Mouse (Mus musculus) CH12.LX (cell line): Measurements from ENCODE around the gene Bcl7b. TPM values are rescaled to one million over a fixed set of nuclear protein-coding genes. Genes with fewer than 3 reads are reported as not detected.

Experiments used
- DNase-seq: peaks from one replicate; pipeline ENCODE4 v3.0.0-alpha.2; 2013; ENCODE audit errors: extremely low read depth
- H3K27ac ChIP-seq: 2 replicates; pipeline ENCODE4 v1.5.1; 2012; ENCODE audit warnings: low read depth, mild to moderate bottlenecking, control low read depth, moderate library complexity; ENCODE audit not compliant: insufficient read depth
- H3K27me3 ChIP-seq: replicated peaks from 2 replicates; pipeline ENCODE3; 2012; ENCODE audit warnings: inconsistent platforms
- H3K36me3 ChIP-seq, 2 experiments: replicated peaks in 1 of 2; 2 replicates each; pipeline versions ENCODE3 to v1.6.1; 2012; ENCODE audit warnings: inconsistent platforms in 1 of 2, low read length in 1 of 2, mild to moderate bottlenecking in 1 of 2, mixed read lengths in 1 of 2, moderate library complexity in 1 of 2; ENCODE audit not compliant: control insufficient read depth in 1 of 2, insufficient read depth in 1 of 2
- H3K4me1 ChIP-seq, 2 experiments: 2 replicates each; pipeline ENCODE4 v1.6.1; 2012; ENCODE audit warnings: inconsistent platforms in 1 of 2, moderate library complexity in 1 of 2; ENCODE audit not compliant: insufficient read depth in 2 of 2, control insufficient read depth in 1 of 2
- H3K4me2 ChIP-seq: 2 replicates; pipeline ENCODE4 v1.6.1; 2012; ENCODE audit warnings: low read depth, mild to moderate bottlenecking, control low read depth; ENCODE audit not compliant: poor library complexity, insufficient read depth, severe bottlenecking
- H3K4me3 ChIP-seq, 3 experiments: fragments of 150-350 bp in 1 of 3; sonication (generic) in 1 of 3; replicated peaks in 1 of 3; 2 replicates each; pipeline versions ENCODE3 to v1.5.1; 2011 to 2012; ENCODE audit warnings: low read depth in 2 of 3, low read length in 2 of 3, mild to moderate bottlenecking in 2 of 3, moderate library complexity in 2 of 3, control low read depth in 1 of 3, improper control_type of control experiment in 1 of 3, inconsistent platforms in 1 of 3, mixed read lengths in 1 of 3; ENCODE audit not compliant: poor library complexity in 1 of 3
- H3K79me2 ChIP-seq: replicated peaks from 2 replicates; pipeline ENCODE4 v1.6.1; 2012; ENCODE audit warnings: mild to moderate bottlenecking, moderate library complexity; ENCODE audit not compliant: control insufficient read depth, poor library complexity, insufficient read depth, severe bottlenecking; ENCODE audit errors: extremely low read depth
- H3K9ac ChIP-seq: 2 replicates; pipeline ENCODE4 v1.6.1; 2012; ENCODE audit warnings: low read depth, mild to moderate bottlenecking, control low read depth, moderate library complexity; ENCODE audit not compliant: insufficient read depth
- H3K9me3 ChIP-seq: replicated peaks from 2 replicates; pipeline ENCODE3; 2012; ENCODE audit warnings: low read length, inconsistent platforms, mixed read lengths
- BHLHE40 ChIP-seq: IDR thresholded peaks from 2 replicates; pipeline ENCODE4 v1.6.1; 2011; ENCODE audit warnings: mild to moderate bottlenecking, low read depth, low read length, improper control_type of control experiment
- CTCF ChIP-seq, 2 experiments: IDR thresholded peaks in 1 of 2; conservative IDR thresholded peaks in 1 of 2; 2 replicates each; pipeline ENCODE4 v1.5.1; 2011 to 2012; ENCODE audit warnings: low read depth in 2 of 2, low read length in 2 of 2, improper control_type of control experiment in 1 of 2, inconsistent platforms in 1 of 2, mild to moderate bottlenecking in 1 of 2, moderate library complexity in 1 of 2
- E2F4 ChIP-seq: IDR thresholded peaks from 2 replicates; pipeline ENCODE4 v1.6.1; 2011; ENCODE audit warnings: low read depth, low read length, improper control_type of control experiment; ENCODE audit not compliant: insufficient replicate concordance
- ELF1 ChIP-seq: IDR thresholded peaks from 2 replicates; pipeline ENCODE4 v1.6.1; 2014; ENCODE audit warnings: low read depth, mild to moderate bottlenecking, inconsistent platforms, low read length, improper control_type of control experiment
- EP300 ChIP-seq: IDR thresholded peaks from 2 replicates; pipeline ENCODE4 v1.6.1; 2011; ENCODE audit warnings: low read length, improper control_type of control experiment
- ETS1 ChIP-seq: conservative IDR thresholded peaks from 2 replicates; pipeline ENCODE4 v1.6.1; 2012; ENCODE audit warnings: low read depth, mild to moderate bottlenecking, inconsistent platforms, low read length, improper control_type of control experiment, moderate library complexity
- IRF4 ChIP-seq: IDR thresholded peaks from 2 replicates; pipeline ENCODE4 v1.6.1; 2014; ENCODE audit warnings: low read depth, mild to moderate bottlenecking, inconsistent platforms, low read length, improper control_type of control experiment
- JUND ChIP-seq: conservative IDR thresholded peaks from 2 replicates; pipeline ENCODE4 v1.6.1; 2011; ENCODE audit warnings: low read depth, low read length, improper control_type of control experiment
- MAZ ChIP-seq: IDR thresholded peaks from 2 replicates; pipeline ENCODE4 v1.6.1; 2012; ENCODE audit warnings: low read depth, mild to moderate bottlenecking, inconsistent platforms, low read length, improper control_type of control experiment, moderate library complexity
- NELFE ChIP-seq: IDR thresholded peaks from 2 replicates; pipeline ENCODE4 v1.6.1; 2011; ENCODE audit warnings: low read depth, low read length, improper control_type of control experiment
- NRF1 ChIP-seq: IDR thresholded peaks from 2 replicates; pipeline ENCODE4 v1.6.1; 2014; ENCODE audit warnings: low read depth, mild to moderate bottlenecking, inconsistent platforms, low read length, improper control_type of control experiment, moderate library complexity
- PAX5 ChIP-seq: IDR thresholded peaks from 2 replicates; pipeline ENCODE4 v1.6.1; 2012; ENCODE audit warnings: low read length, inconsistent platforms, mixed read lengths
- POLR2A ChIP-seq: IDR thresholded peaks from 2 replicates; pipeline ENCODE4 v1.6.1; 2011; ENCODE audit warnings: low read depth, mild to moderate bottlenecking, improper control_type of control experiment, low read length
- RCOR1 ChIP-seq: conservative IDR thresholded peaks from 2 replicates; pipeline ENCODE4 v1.6.1; 2012; ENCODE audit warnings: low read depth, mild to moderate bottlenecking, inconsistent platforms, low read length, improper control_type of control experiment
- SIN3A ChIP-seq: IDR thresholded peaks from 2 replicates; pipeline ENCODE4 v1.6.1; 2012; ENCODE audit warnings: low read length, improper control_type of control experiment, inconsistent platforms
- TBP ChIP-seq: conservative IDR thresholded peaks from 2 replicates; pipeline ENCODE4 v1.6.1; 2011; ENCODE audit warnings: low read depth, low read length, improper control_type of control experiment
- UBTF ChIP-seq: IDR thresholded peaks from 2 replicates; pipeline ENCODE4 v1.6.1; 2012; ENCODE audit warnings: low read depth, mild to moderate bottlenecking, inconsistent platforms, low read length, improper control_type of control experiment, moderate library complexity
- USF1 ChIP-seq: IDR thresholded peaks from 2 replicates; pipeline ENCODE4 v1.6.1; 2014; ENCODE audit warnings: low read depth, mild to moderate bottlenecking, inconsistent platforms, low read length, improper control_type of control experiment
- ZNF384 ChIP-seq: IDR thresholded peaks from 2 replicates; pipeline ENCODE4 v1.6.1; 2012; ENCODE audit warnings: low read depth, low read length, improper control_type of control experiment, inconsistent platforms
- dilution Hi-C: fragments of 300-500 bp; cut with MboI; formaldehyde crosslinking; loops from 2 replicates; pipeline ENCODE4 v1.14.3; 2020; ENCODE audit warnings: low sequenced_read_pairs; ENCODE audit not compliant: extremely low pct_unique_long_range_greater_than_20kb, extremely low pct_ligation_motif_present
- in situ Hi-C: fragments of 300-500 bp; cut with MboI; formaldehyde crosslinking; loops from 3 replicates; pipeline ENCODE4 v1.14.3; 2019; ENCODE audit warnings: low sequenced_read_pairs, low pct_ligation_motif_present, low pct_unique_long_range_greater_than_20kb, mixed read lengths
- polyA plus RNA-seq: library from polyadenylated mRNA; unstranded; fragments of >175 nt; gene quantifications from 2 replicates; pipeline ENCODE4 v1.2.1, GENCODE M21; 2012; ENCODE audit warnings: low read depth; ENCODE audit not compliant: insufficient read length
- total RNA-seq, 2 experiments: library from RNA; depleted of rRNA; stranded (reverse); fragments of 300-350 nt in 1 of 2; fragments of >200 nt in 1 of 2; gene quantifications; 2 replicates each; pipeline ENCODE4 v1.2.3; 2012 to 2014

Gene Bcl7b
- total and polyA plus RNA-seq, 3 experiments, result 20.1 to 40.8 (median 24.1) TPM

DNA sequence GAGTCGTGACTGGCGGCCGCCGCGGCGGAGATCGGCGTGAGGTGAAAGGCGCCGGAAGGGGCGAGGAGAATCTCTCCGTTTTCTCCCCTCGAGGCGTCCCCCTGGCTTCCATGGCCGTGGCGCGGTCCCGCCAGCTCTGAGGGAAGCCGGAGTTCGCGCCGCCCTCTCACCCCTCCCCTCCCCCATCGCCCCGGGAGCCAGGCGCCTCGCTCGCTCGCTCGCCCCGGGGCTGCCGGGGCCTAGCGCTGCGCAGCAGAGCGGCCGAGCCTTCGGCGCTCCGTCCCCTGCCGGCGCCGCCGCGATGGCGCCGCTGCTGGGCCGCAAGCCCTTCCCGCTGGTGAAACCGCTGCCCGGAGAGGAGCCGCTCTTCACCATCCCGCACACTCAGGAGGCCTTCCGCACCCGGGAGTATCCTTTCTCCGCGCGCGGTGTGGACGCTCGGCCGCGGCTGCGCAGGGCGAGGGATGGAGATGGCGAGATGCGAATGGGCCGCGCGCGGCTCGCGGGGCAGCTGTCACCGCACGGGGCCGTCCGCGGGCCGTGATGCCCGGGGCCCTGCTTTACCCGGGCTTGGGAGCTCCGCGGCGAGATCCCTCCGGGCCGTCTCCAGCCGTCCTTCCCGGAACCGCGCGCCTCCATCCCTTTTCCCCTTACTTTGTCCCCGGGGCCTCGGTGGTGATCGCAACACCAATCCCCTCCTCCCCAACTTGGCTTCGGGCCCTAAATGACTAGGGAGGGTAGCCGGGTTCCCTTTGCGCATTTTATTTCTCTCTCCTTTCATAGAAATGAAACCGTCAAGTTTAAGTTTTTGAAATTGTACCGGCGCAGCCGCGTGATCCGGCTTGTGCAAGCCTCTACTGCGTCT is 19.5 kb downstream of the Bcl7b start:
- peaks cover 0 to 20% of the 10 kb centered on the region in 2 experiments for H3K36me3 ChIP-seq
- H3K4me2 ChIP-seq, result peak overlapping the region; percentile 91; the same call in 1 of the 2 replicates
- H3K4me1 ChIP-seq, result peaks cover 0 to 49% of the 10 kb centered on the region in 2 experiments; a peak in 2 of 4 replicates
- H3K4me3 ChIP-seq, result peak overlapping the region; percentile 92 to 97 (median 93)
- in situ Hi-C loops (no loop called here), dilution Hi-C loops (no loop called here)
- H3K9ac ChIP-seq, result peak overlapping the region; percentile 82
- no peak for DNase-seq
- no peaks in the 10 kb centered on the region for H3K27me3 ChIP-seq
- TF ChIP-seq USF1, result no peak
- no peak for TF ChIP-seq E2F4
- TF ChIP-seq UBTF, result no peak; the same call in 1 of the 2 replicates
- no peak for TF ChIP-seq BHLHE40
- peak; percentile 73 for TF ChIP-seq NRF1
- TF ChIP-seq EP300, result no peak
- no peak for TF ChIP-seq CTCF (conservative IDR thresholded peaks at IDR 0.05 in 1 of 2, IDR thresholded peaks at IDR 0.05 in 1 of 2; ENCODE audit: low read depth in 2 of 2, low read length in 2 of 2)
- TF ChIP-seq JUND, result no peak
- TF ChIP-seq POLR2A, result 0 out of 2 replicates have a peak, but pooled peaks have one; percentile 44
- no peak for TF ChIP-seq ELF1
- TF ChIP-seq TBP, result no peak
- no peak for TF ChIP-seq ZNF384
- TF ChIP-seq NELFE, result 0 out of 2 replicates have a peak, but pooled peaks have one; percentile 6
- TF ChIP-seq RCOR1, result no peak
- TF ChIP-seq SIN3A, result peak; percentile 17; the same call in 1 of the 2 replicates
- no peak for TF ChIP-seq MAZ
- no peak for TF ChIP-seq IRF4
- H3K27ac ChIP-seq, result peak overlapping the region; percentile 79
- H3K79me2 ChIP-seq, result peaks cover 54% of the 10 kb centered on the region
- H3K9me3 ChIP-seq, result peaks cover 6% of the 10 kb centered on the region

DNA sequence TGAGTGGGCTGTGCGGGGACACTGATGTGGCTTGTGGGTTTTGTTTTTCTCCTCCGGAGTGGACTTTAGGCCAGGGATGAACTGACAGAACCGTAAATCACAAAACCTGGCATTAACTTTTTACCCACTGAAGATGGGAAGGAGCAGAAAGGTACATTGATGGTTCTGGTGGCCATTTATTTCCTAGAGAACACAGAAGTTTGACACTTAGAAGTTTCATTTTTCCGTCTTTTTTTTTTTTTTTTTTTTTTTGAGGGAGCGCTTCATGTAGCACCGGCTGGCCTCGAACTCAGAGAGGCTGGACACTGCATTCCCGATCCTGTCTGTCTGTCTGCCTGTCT is 20.1 kb downstream of the Bcl7b start:
- peaks cover 0 to 48% of the 10 kb centered on the region in 2 experiments; a peak in 2 of 4 replicates for H3K4me1 ChIP-seq
- H3K9me3 ChIP-seq, result peaks cover 6% of the 10 kb centered on the region
- peaks cover 60% of the 10 kb centered on the region for H3K79me2 ChIP-seq
- peak overlapping the region; percentile 91 for H3K4me2 ChIP-seq
- peak overlapping the region; percentile 92 to 97 (median 93) for H3K4me3 ChIP-seq
- no peak for DNase-seq
- H3K36me3 ChIP-seq, result peaks cover 0 to 23% of the 10 kb centered on the region in 2 experiments
- H3K9ac ChIP-seq, result peak overlapping the region; percentile 82
- in situ Hi-C loops, result no loop called here
- dilution Hi-C loops, result no loop called here
- no peaks in the 10 kb centered on the region for H3K27me3 ChIP-seq
- TF ChIP-seq SIN3A (0 out of 2 replicates have a peak, but pooled peaks have one; percentile 11), PAX5 (no peak), ZNF384 (peak; percentile 67), ETS1 (no peak)
- no peak overlapping the region for H3K27ac ChIP-seq
